Mouse (Mus musculus): ENCODE results near the gene Cyb5r1.

DNA sequence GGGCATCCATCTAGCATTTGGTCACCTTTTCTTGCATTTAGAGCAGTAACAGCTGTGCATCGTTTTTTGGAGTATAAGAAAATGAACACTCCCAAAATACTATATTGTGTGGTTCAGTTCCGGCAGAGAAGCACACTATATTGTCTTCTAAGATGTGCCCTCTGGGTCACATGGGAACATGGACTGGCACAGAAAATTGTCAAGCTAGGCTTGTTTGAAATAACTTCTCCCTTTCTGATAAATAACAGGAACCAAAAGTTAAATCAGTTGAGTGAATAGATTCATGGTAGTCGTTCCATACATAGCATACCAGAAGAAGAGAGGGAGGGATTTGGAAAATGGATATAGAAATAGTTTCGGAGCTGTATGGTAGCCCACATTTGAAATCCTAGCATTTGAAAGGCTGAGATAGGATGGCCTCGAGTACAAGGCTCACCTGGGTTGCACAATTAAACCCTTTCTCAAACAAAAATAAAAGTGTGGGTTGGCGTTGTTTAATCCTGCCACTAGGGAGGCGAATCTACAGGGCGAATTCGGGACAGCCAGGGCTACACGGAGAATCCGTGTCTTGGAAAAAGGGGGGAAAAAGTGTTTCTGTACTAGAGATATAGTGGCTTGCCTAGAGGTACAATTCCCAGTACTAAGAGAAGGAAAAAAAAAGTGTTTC is 9.3 kb downstream of the Cyb5r1 start:
- peak; percentile 20; the same call in 1 of the 2 replicates for TF ChIP-seq CTCF (IDR thresholded peaks at IDR 0.05; ENCODE audit: borderline replicate concordance, insufficient read depth, low read depth, low read length)
- TF ChIP-seq POLR2A (IDR thresholded peaks at IDR 0.05; ENCODE audit: borderline replicate concordance, insufficient read depth, low read length): no peak

Measured in cerebellum, adult 2 months (tissue).